Mouse (Mus musculus) kidney, adult 2 months (tissue): Measurements from ENCODE around the gene Sesn3.

ENCODE experiments used
- CTCF ChIP-seq: fragments of 200-500 bp; conservative IDR thresholded peaks from 2 replicates; pipeline ENCODE4 v1.5.1; 2011; ENCODE audit warnings: low read depth, mild to moderate bottlenecking, control low read depth, low read length, moderate library complexity, mixed read lengths; ENCODE audit not compliant: insufficient read depth, insufficient read length
- POLR2A ChIP-seq: fragments of 200-500 bp; IDR thresholded peaks from one replicate; pipeline ENCODE4 v1.6.1; 2011; ENCODE audit warnings: low read depth, low read length, control low read depth

- no peak for TF ChIP-seq CTCF
- TF ChIP-seq POLR2A, result no peak
These were observed 77.5 kb downstream of the Sesn3 start for GRCm38 (mm10) chr9:14352337-14352736.
